Comparison of ENCODE assay signal across 9 mouse cellular contexts in the genomic region with DNA sequence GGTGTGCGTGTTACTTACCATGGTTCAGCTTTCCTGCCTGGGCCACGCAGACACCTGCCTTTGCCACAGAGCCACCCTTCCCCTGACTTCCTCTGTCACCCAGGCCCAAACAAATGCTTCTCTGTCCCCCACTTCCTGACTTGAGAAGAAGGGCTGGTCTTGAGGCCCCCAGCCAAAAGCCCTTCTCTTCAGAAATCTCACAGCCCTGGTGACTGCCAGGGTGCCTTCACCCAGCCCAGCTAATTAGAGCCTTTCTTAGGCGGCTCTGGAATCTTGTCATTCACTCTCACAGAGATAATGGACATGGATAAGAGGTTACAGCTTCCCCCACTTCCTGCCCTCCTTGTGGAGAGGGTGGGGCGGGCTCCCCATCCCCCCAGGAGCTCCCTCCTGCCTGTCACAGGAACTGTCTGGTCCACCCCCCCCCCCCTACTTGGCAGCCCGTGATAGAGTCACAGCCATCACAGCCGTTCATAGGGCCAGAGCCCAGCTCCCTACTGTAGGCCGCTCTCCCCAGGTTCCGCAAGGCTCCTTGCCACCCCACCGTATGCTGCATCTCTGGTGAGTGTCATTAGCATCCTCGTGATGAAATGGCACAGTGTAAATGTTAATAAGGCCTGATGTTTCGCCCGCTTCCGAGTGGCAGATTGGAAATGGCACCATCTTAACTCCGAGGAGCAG. TPM values are rescaled to one million over a fixed set of nuclear protein-coding genes. Genes with fewer than 3 reads are reported as not detected.
DNase-seq lines count a peak whose midpoint lies in the region; ATAC-seq and TF ChIP-seq lines count a peak whose summit lies in the region.
"Had no signal": no experiment of that assay in that cellular context is flagged by ENCODE, and none has a peak within 500 bp of the region (broad histone marks: within the 10 kb centered on the region; RNA-seq: fewer than 3 reads in every experiment).

No protein-coding gene starts in this region.

- H3K4me1 ChIP-seq in MEL (ENCODE audit: control insufficient read depth in 1 of 2, insufficient read depth in 2 of 2, low read length in 2 of 2), result peaks cover 0 to 6% of the 10 kb centered on the region in 2 experiments; a peak in 2 of 4 replicates
- peaks cover 50% of the 10 kb centered on the region for H3K4me1 ChIP-seq in heart, postnatal 0 days (ENCODE audit: control insufficient read depth, insufficient read depth)
- H3K4me1 ChIP-seq in midbrain, embryonic 12.5 days, result peaks cover 66% of the 10 kb centered on the region

- 50% methylated on average over 14 of the region's 14 CpGs for WGBS in heart, postnatal 0 days
- WGBS in midbrain, embryonic 12.5 days, result 40% methylated on average over 13 of the region's 14 CpGs

- H3K4me2 ChIP-seq in heart, postnatal 0 days (ENCODE audit: low read depth, low read length), result no peak overlapping the region
- H3K4me2 ChIP-seq in midbrain, embryonic 12.5 days (replicated peaks), result no peak overlapping the region; the same call in 1 of the 2 replicates
- H3K4me2 ChIP-seq: lung, embryonic 14.5 days had no signal

- no peak overlapping the region for H3K9ac ChIP-seq in MEL (ENCODE audit: control insufficient read depth, low read depth, low read length, poor library complexity, severe bottlenecking)
- no peak overlapping the region for H3K9ac ChIP-seq in heart, postnatal 0 days (replicated peaks; ENCODE audit: low read depth, low read length)
- H3K9ac ChIP-seq in midbrain, embryonic 12.5 days (replicated peaks), result 0 out of 2 replicates have a peak overlapping the region, but pooled peaks have one; percentile 6
- H3K9ac ChIP-seq: lung, embryonic 14.5 days had no signal

- H3K36me3 ChIP-seq in MEL (ENCODE audit: control insufficient read depth in 1 of 2, insufficient read depth in 2 of 2, low read length in 2 of 2), result no peaks in the 10 kb centered on the region; a peak in 1 of 4 replicates
- no peaks in the 10 kb centered on the region for H3K36me3 ChIP-seq in heart, postnatal 0 days (replicated peaks; ENCODE audit: control insufficient read depth, insufficient read depth, low read length)
- no peaks in the 10 kb centered on the region for H3K36me3 ChIP-seq in midbrain, embryonic 12.5 days

- H3K27me3 ChIP-seq in MEL (ENCODE audit: control insufficient read depth in 1 of 2, insufficient read depth in 2 of 2, low read length in 2 of 2), result no peaks in the 10 kb centered on the region
- no peaks in the 10 kb centered on the region for H3K27me3 ChIP-seq in heart, postnatal 0 days (ENCODE audit: control insufficient read depth, insufficient read depth, low read length)
- peaks cover 20% of the 10 kb centered on the region for H3K27me3 ChIP-seq in midbrain, embryonic 12.5 days

- TF ChIP-seq POLR2A in MEL (IDR thresholded peaks at IDR 0.05; ENCODE audit: control insufficient read depth in 1 of 2, insufficient read depth in 1 of 2, low read depth in 1 of 2, low read length in 2 of 2, poor library complexity in 1 of 2), result no peak

- H3K79me2 ChIP-seq in MEL (ENCODE audit: control insufficient read depth, insufficient read depth, low read length, poor library complexity), result no peaks in the 10 kb centered on the region

- H3K27ac ChIP-seq in MEL (ENCODE audit: control insufficient read depth, low read depth, low read length), result no peak overlapping the region
- peak overlapping the region; percentile 32; the same call in 1 of the 2 replicates for H3K27ac ChIP-seq in heart, postnatal 0 days (ENCODE audit: low read depth)
- H3K27ac ChIP-seq in midbrain, embryonic 12.5 days (replicated peaks), result peak overlapping the region; percentile 52; the same call in 1 of the 2 replicates

- peak; percentile 76 for DNase-seq in cerebellum, adult 9-11 months
- no peak for DNase-seq in cerebellum, adult 11-12 months
- peak; percentile 25 for DNase-seq in MEL (ENCODE audit: low read depth, low spot score)
- no peak for DNase-seq in heart, postnatal 0 days (ENCODE audit: low spot score)
- no peak for DNase-seq in B cell, adult 2 months
- DNase-seq in spleen, adult 12 weeks (ENCODE audit: low spot score), result no peak
- DNase-seq in right cerebral cortex, adult 2 months (ENCODE audit: low spot score in 2 of 2), result no peak
- DNase-seq: lung, embryonic 14.5 days had no signal

- no peak for ATAC-seq in heart, postnatal 0 days (ENCODE audit: insufficient read depth, low read depth)
- ATAC-seq in midbrain, embryonic 12.5 days (ENCODE audit: low FRiP score, low read depth), result peak; percentile 61

- H3K9me3 ChIP-seq in MEL (replicated peaks; ENCODE audit: insufficient read depth, low read length), result no peaks in the 10 kb centered on the region
- no peaks in the 10 kb centered on the region for H3K9me3 ChIP-seq in heart, postnatal 0 days (replicated peaks; ENCODE audit: control insufficient read depth, low read length)
- H3K9me3 ChIP-seq in midbrain, embryonic 12.5 days, result no peaks in the 10 kb centered on the region

- no peak overlapping the region for H3K4me3 ChIP-seq in MEL (ENCODE audit: control insufficient read depth in 1 of 2, insufficient read depth in 1 of 2, low read depth in 2 of 2, low read length in 2 of 2)
- no peak overlapping the region for H3K4me3 ChIP-seq in heart, postnatal 0 days (ENCODE audit: low read depth, low read length)
- H3K4me3 ChIP-seq in midbrain, embryonic 12.5 days, result no peak overlapping the region

- TF ChIP-seq CTCF in MEL (IDR thresholded peaks at IDR 0.05 in 2 of 3, conservative IDR thresholded peaks at IDR 0.05 in 1 of 3; ENCODE audit: control insufficient read depth in 1 of 3, insufficient read depth in 1 of 3, low read depth in 2 of 3, low read length in 3 of 3, poor library complexity in 1 of 3, severe bottlenecking in 1 of 3), result no peak
- no peak for TF ChIP-seq CTCF in heart, postnatal 0 days (IDR thresholded peaks at IDR 0.05; ENCODE audit: low read depth)

- TF ChIP-seq RAD21 in MEL (IDR thresholded peaks at IDR 0.05; ENCODE audit: low read depth, low read length), result no peak

- no peak for TF ChIP-seq EP300 in MEL (IDR thresholded peaks at IDR 0.05; ENCODE audit: low read depth in 1 of 2, low read length in 2 of 2)
- no peak for TF ChIP-seq EP300 in heart, postnatal 0 days (IDR thresholded peaks at IDR 0.05; ENCODE audit: low read depth)

TF ChIP-seq in MEL, 35 proteins besides CTCF, POLR2A, EP300 and RAD21:
- TF ChIP-seq JUND (IDR thresholded peaks at IDR 0.05; ENCODE audit: low read depth, low read length) (no peak), MXI1 (IDR thresholded peaks at IDR 0.05; ENCODE audit: low read depth, low read length) (no peak), ELF1 (IDR thresholded peaks at IDR 0.05; ENCODE audit: low read depth, low read length) (no peak), USF1 (IDR thresholded peaks at IDR 0.05; ENCODE audit: low read depth, low read length) (no peak), USF2 (IDR thresholded peaks at IDR 0.05; ENCODE audit: borderline replicate concordance in 1 of 2, insufficient read depth in 1 of 2, low read depth in 1 of 2, low read length in 2 of 2) (no peak), HCFC1 (IDR thresholded peaks at IDR 0.05; ENCODE audit: low read depth, low read length) (no peak), SIN3A (IDR thresholded peaks at IDR 0.05; ENCODE audit: low read length) (no peak), ZC3H11A (IDR thresholded peaks at IDR 0.05; ENCODE audit: low read depth, low read length) (no peak), NRF1 (IDR thresholded peaks at IDR 0.05; ENCODE audit: insufficient read depth, low read depth, low read length, poor library complexity, severe bottlenecking) (no peak)

RNA-seq across cellular contexts. Expression of gene Nat9, which starts 39.3 kb away (rescaled TPM):
- 80.2 and 92.4 TPM in 2 replicates for total RNA-seq in MEL (2012; rRNA removed)
- 10 to 100 TPM in 1 of 2 experiments, not detected in 1; 46.1 TPM for polyA plus RNA-seq in MEL (2012; ENCODE audit: insufficient read depth in 1 of 2, insufficient read length in 2 of 2, low read depth in 1 of 2, low replicate concordance in 2 of 2, missing spikeins in 1 of 2)
- 7.7 and 8.0 TPM in 2 replicates for total RNA-seq in heart, postnatal 0 days (2014; rRNA removed; ENCODE audit: low replicate concordance)
- polyA plus RNA-seq in heart, postnatal 0 days (2015; fragmentation: Nextera tagmentation; extraction: Ambion mirVana), result 21.1 and 21.6 TPM in 2 replicates
- polyA plus RNA-seq in midbrain, embryonic 12.5 days (2016; fragmentation: Nextera tagmentation; extraction: Ambion mirVana), result 18.5 and 19.2 TPM in 2 replicates

RNA-seq across cellular contexts. Expression of gene Tmem104, which starts 39.7 kb away (rescaled TPM):
- total RNA-seq in MEL (2012; rRNA removed), result 23.4 and 24.8 TPM in 2 replicates
- 10 to 100 TPM in 1 of 2 experiments, not detected in 1; 21.9 TPM for polyA plus RNA-seq in MEL (2012; ENCODE audit: insufficient read depth in 1 of 2, insufficient read length in 2 of 2, low read depth in 1 of 2, low replicate concordance in 2 of 2, missing spikeins in 1 of 2)
- total RNA-seq in heart, postnatal 0 days (2014; rRNA removed; ENCODE audit: low replicate concordance), result 4.1 and 9.0 TPM in 2 replicates
- polyA plus RNA-seq in heart, postnatal 0 days (2015; fragmentation: Nextera tagmentation; extraction: Ambion mirVana), result 6.0 and 6.4 TPM in 2 replicates
- polyA plus RNA-seq in midbrain, embryonic 12.5 days (2016; fragmentation: Nextera tagmentation; extraction: Ambion mirVana), result 7.9 and 9.2 TPM in 2 replicates

RNA-seq across cellular contexts. Expression of gene Grin2c, which starts 40.1 kb away (rescaled TPM):
- not detected in 2 replicates for total RNA-seq in MEL (2012; rRNA removed)
- not detected for polyA plus RNA-seq in MEL (2012; ENCODE audit: insufficient read depth in 1 of 2, insufficient read length in 2 of 2, low read depth in 1 of 2, low replicate concordance in 2 of 2, missing spikeins in 1 of 2)
- total RNA-seq in heart, postnatal 0 days (2014; rRNA removed; ENCODE audit: low replicate concordance), result 0.15 and 1.6 TPM in 2 replicates
- polyA plus RNA-seq in heart, postnatal 0 days (2015; fragmentation: Nextera tagmentation; extraction: Ambion mirVana), result not detected in 2 replicates
- 0.06 and 0.17 TPM in 2 replicates for polyA plus RNA-seq in midbrain, embryonic 12.5 days (2016; fragmentation: Nextera tagmentation; extraction: Ambion mirVana)
- polyA plus RNA-seq: lung, embryonic 14.5 days had no signal

RNA-seq across cellular contexts. Expression of gene Fdxr, which starts 49.9 kb away (rescaled TPM):
- total RNA-seq in MEL (2012; rRNA removed), result 37.2 and 37.7 TPM in 2 replicates
- 10 to 100 TPM in 1 of 2 experiments, not detected in 1; 32.7 TPM for polyA plus RNA-seq in MEL (2012; ENCODE audit: insufficient read depth in 1 of 2, insufficient read length in 2 of 2, low read depth in 1 of 2, low replicate concordance in 2 of 2, missing spikeins in 1 of 2)
- total RNA-seq in heart, postnatal 0 days (2014; rRNA removed; ENCODE audit: low replicate concordance), result 13.8 and 18.2 TPM in 2 replicates
- 9.6 and 10.1 TPM in 2 replicates for polyA plus RNA-seq in heart, postnatal 0 days (2015; fragmentation: Nextera tagmentation; extraction: Ambion mirVana)
- polyA plus RNA-seq in midbrain, embryonic 12.5 days (2016; fragmentation: Nextera tagmentation; extraction: Ambion mirVana), result 15.9 and 18.4 TPM in 2 replicates

Comparison
In these comparisons a context has a peak if more than half of its experiments do, and no peak if none do; other contexts are left out.
1. DNase-seq: peak in cerebellum, adult 9-11 months (single experiment) and MEL (single experiment); none in cerebellum, adult 11-12 months (single experiment), heart, postnatal 0 days (single experiment), B cell, adult 2 months (0 of 2), spleen, adult 12 weeks (single experiment) and right cerebral cortex, adult 2 months (0 of 2).